Mouse (Mus musculus): Measurements from ENCODE around the gene Daglb.

- no peak for TF ChIP-seq CTCF (IDR thresholded peaks at IDR 0.05; ENCODE audit: low read depth, low read length)
- no peak for TF ChIP-seq POLR2A (IDR thresholded peaks at IDR 0.05; ENCODE audit: extremely low read depth, insufficient read depth, low read length)
These were observed 88.5 kb downstream of the Daglb start for GRCm38 (mm10) chr5:143552911-143553310.

Measured in liver, adult 2 months (tissue).